Mouse (Mus musculus) bone marrow macrophage, adult 2 months (primary cell): Measurements from ENCODE around the gene Celsr2.

Experiments used
- CTCF ChIP-seq: IDR thresholded peaks from 2 replicates; pipeline ENCODE4 v1.5.1; 2012; ENCODE audit warnings: low read depth, mild to moderate bottlenecking, low read length, moderate library complexity
- POLR2A ChIP-seq: IDR thresholded peaks from 2 replicates; pipeline ENCODE4 v1.6.1; 2012; ENCODE audit warnings: mild to moderate bottlenecking, low read depth, low read length, borderline replicate concordance

GRCm38 (mm10) chr3:108409656-108410358, 5.5 kb downstream of the Celsr2 start:
- TF ChIP-seq CTCF (no peak), POLR2A (no peak)
